12 mouse cellular contexts compared by ENCODE assay signal in genomic region chr5:74159906-74160305, GRCm38 (mm10). TPM values are rescaled to one million over a fixed set of nuclear protein-coding genes. Genes with fewer than 3 reads are reported as not detected.
DNase-seq lines count a peak whose midpoint lies in the region; ATAC-seq lines count a peak whose summit lies in the region.
"Had no signal": no experiment of that assay in that cellular context is flagged by ENCODE, and none has a peak within 500 bp of the region (broad histone marks: within the 10 kb centered on the region; RNA-seq: fewer than 3 reads in every experiment).

No protein-coding gene starts in this region.

- 13% methylated on average over 7 of the region's 7 CpGs for WGBS in kidney, embryonic 16.5 days
- WGBS in limb, embryonic 15.5 days, result 51% methylated on average over 7 of the region's 7 CpGs

- DNase-seq in kidney, adult 18-20 months, result no peak
- DNase-seq in MN1 (ENCODE audit: low spot score), result peak; percentile 9
- peak; percentile 68 for DNase-seq in embryo, embryonic 10.5 days (ENCODE audit: low spot score)
- no peak for DNase-seq in thymus, adult 18-20 months
- no peak for DNase-seq in left cerebral cortex, postnatal 10 days (ENCODE audit: extremely low spot score in 1 of 2, low spot score in 2 of 2)
- no peak for DNase-seq in cerebellum, postnatal 10 days
- DNase-seq: cerebellum, adult 11 months; thymus, postnatal 4 days had no signal

- no peaks in the 10 kb centered on the region for H3K9me3 ChIP-seq in kidney, embryonic 16.5 days (ENCODE audit: low read length)
- H3K9me3 ChIP-seq in limb, embryonic 15.5 days, result no peaks in the 10 kb centered on the region

- intact Hi-C loops in left cerebral cortex, postnatal 10 days (cut with DNase I), result no loop called here

- H3K4me3 ChIP-seq in kidney, embryonic 16.5 days (ENCODE audit: low read length), result no peak overlapping the region
- no peak overlapping the region for H3K4me3 ChIP-seq in limb, embryonic 15.5 days

- no peaks in the 10 kb centered on the region for H3K27me3 ChIP-seq in kidney, embryonic 16.5 days (ENCODE audit: insufficient read depth, low read length)
- no peaks in the 10 kb centered on the region for H3K27me3 ChIP-seq in limb, embryonic 15.5 days

- ATAC-seq in kidney, embryonic 16.5 days (ENCODE audit: low FRiP score, low TSS enrichment), result peak; percentile 52
- no peak for ATAC-seq in limb, embryonic 15.5 days (ENCODE audit: insufficient number of reproducible peaks, low FRiP score, low TSS enrichment, low read depth)
- ATAC-seq: forebrain, embryonic 16.5 days had no signal

- no peak overlapping the region for H3K9ac ChIP-seq in kidney, embryonic 16.5 days (replicated peaks; ENCODE audit: low read length)
- no peak overlapping the region for H3K9ac ChIP-seq in limb, embryonic 15.5 days
- H3K9ac ChIP-seq: hindbrain, embryonic 14.5 days had no signal

- H3K27ac ChIP-seq in kidney, embryonic 16.5 days (ENCODE audit: low read length), result peak overlapping the region; percentile 93
- peak overlapping the region; percentile 83 for H3K27ac ChIP-seq in limb, embryonic 15.5 days
- H3K27ac ChIP-seq: hindbrain, embryonic 14.5 days had no signal

- H3K4me2 ChIP-seq in kidney, embryonic 16.5 days (replicated peaks; ENCODE audit: low read depth, low read length), result no peak overlapping the region
- H3K4me2 ChIP-seq in limb, embryonic 15.5 days, result no peak overlapping the region
- H3K4me2 ChIP-seq: hindbrain, embryonic 14.5 days had no signal

- peaks cover 57% of the 10 kb centered on the region for H3K4me1 ChIP-seq in kidney, embryonic 16.5 days (ENCODE audit: insufficient read depth, low read length)
- H3K4me1 ChIP-seq in limb, embryonic 15.5 days, result peaks cover 45% of the 10 kb centered on the region

- no peaks in the 10 kb centered on the region for H3K36me3 ChIP-seq in kidney, embryonic 16.5 days (ENCODE audit: insufficient read depth, low read length)
- H3K36me3 ChIP-seq in limb, embryonic 15.5 days, result no peaks in the 10 kb centered on the region

RNA-seq across cellular contexts. Expression of gene Rasl11b, which starts 35.2 kb away (rescaled TPM):
- polyA plus RNA-seq in kidney, embryonic 16.5 days (2015; fragmentation: Nextera tagmentation; extraction: Ambion mirVana), result 75.1 and 78.0 TPM in 2 replicates
- polyA plus RNA-seq in limb, embryonic 15.5 days (2015; fragmentation: Nextera tagmentation; extraction: Ambion mirVana), result 126 and 133 TPM in 2 replicates
- 10 to 100 TPM; 74.5 to 75.6 TPM for total RNA-seq in left cerebral cortex, postnatal 10 days (2021)

Comparison
In these comparisons a context has a peak if more than half of its experiments do, and no peak if none do; other contexts are left out.
1. DNase-seq: peak in MN1 (single experiment) and embryo, embryonic 10.5 days (single experiment); none in kidney, adult 18-20 months (single experiment), thymus, adult 18-20 months (0 of 2), left cerebral cortex, postnatal 10 days (0 of 2) and cerebellum, postnatal 10 days (0 of 2).